Mouse (Mus musculus): Measurements from ENCODE around the gene Calhm2. TPM values are rescaled to one million over a fixed set of nuclear protein-coding genes. Genes with fewer than 3 reads are reported as not detected.

Gene Calhm2
- polyA plus RNA-seq, 1 experiment from 2014 or later: 6.1 TPM

GRCm38 (mm10) chr19:47057684-47058083 is 80.4 kb downstream of the Calhm2 start:
- no peak overlapping the region for H3K9ac ChIP-seq
- H3K36me3 ChIP-seq: no peaks in the 10 kb centered on the region
- no peaks in the 10 kb centered on the region for H3K4me1 ChIP-seq
- no peak for ATAC-seq (ENCODE audit: insufficient number of reproducible peaks, insufficient read depth, low FRiP score, low TSS enrichment)
- no peaks in the 10 kb centered on the region for H3K9me3 ChIP-seq
- no peak overlapping the region for H3K27ac ChIP-seq
- 63% methylated on average over 1 of the region's 1 CpGs for WGBS
- H3K27me3 ChIP-seq: no peaks in the 10 kb centered on the region
- no peak overlapping the region for H3K4me2 ChIP-seq (replicated peaks)
- no peak overlapping the region for H3K4me3 ChIP-seq

Other genes starting within 250 kb of the Calhm2 start
- gene Ina, start 123.6 kb downstream of the Calhm2 start, polyA plus RNA-seq (2016; fragmentation: Nextera tagmentation; extraction: Ambion mirVana): 39.4 and 50.5 TPM in 2 replicates
- 75.2 and 76.1 TPM in 2 replicates for gene Nt5c2, start 123.1 kb downstream of the Calhm2 start, polyA plus RNA-seq (2016; fragmentation: Nextera tagmentation; extraction: Ambion mirVana)
- gene Pcgf6, start 87.4 kb downstream of the Calhm2 start, polyA plus RNA-seq (2016; fragmentation: Nextera tagmentation; extraction: Ambion mirVana): 31.5 and 31.7 TPM in 2 replicates
- gene Taf5, start 70.5 kb downstream of the Calhm2 start, polyA plus RNA-seq (2016; fragmentation: Nextera tagmentation; extraction: Ambion mirVana): 11.9 and 12.4 TPM in 2 replicates
- gene Usmg5, start 47.6 kb downstream of the Calhm2 start, polyA plus RNA-seq (2016; fragmentation: Nextera tagmentation; extraction: Ambion mirVana): 1,248 and 1,291 TPM in 2 replicates
- gene Pdcd11, start 47.5 kb downstream of the Calhm2 start, polyA plus RNA-seq (2016; fragmentation: Nextera tagmentation; extraction: Ambion mirVana): 11.8 and 14.0 TPM in 2 replicates
- not detected in 2 replicates for gene Calhm1, start 6.0 kb upstream of the Calhm2 start, polyA plus RNA-seq (2016; fragmentation: Nextera tagmentation; extraction: Ambion mirVana)
- not detected in 2 replicates for gene Calhm3, start 19.5 kb upstream of the Calhm2 start, polyA plus RNA-seq (2016; fragmentation: Nextera tagmentation; extraction: Ambion mirVana)
- 8.7 TPM in 2 replicates for gene Neurl1a, start 40.5 kb upstream of the Calhm2 start, polyA plus RNA-seq (2016; fragmentation: Nextera tagmentation; extraction: Ambion mirVana)

Data from embryonic facial prominence, embryonic 12.5 days (tissue).